Mouse (Mus musculus): Measurements from ENCODE around the gene Mtmr11. TPM values are rescaled to one million over a fixed set of nuclear protein-coding genes. Genes with fewer than 3 reads are reported as not detected.

The Mtmr11 gene
- polyA plus RNA-seq, 1 experiment from 2014 or later = 14.1 TPM

DNA sequence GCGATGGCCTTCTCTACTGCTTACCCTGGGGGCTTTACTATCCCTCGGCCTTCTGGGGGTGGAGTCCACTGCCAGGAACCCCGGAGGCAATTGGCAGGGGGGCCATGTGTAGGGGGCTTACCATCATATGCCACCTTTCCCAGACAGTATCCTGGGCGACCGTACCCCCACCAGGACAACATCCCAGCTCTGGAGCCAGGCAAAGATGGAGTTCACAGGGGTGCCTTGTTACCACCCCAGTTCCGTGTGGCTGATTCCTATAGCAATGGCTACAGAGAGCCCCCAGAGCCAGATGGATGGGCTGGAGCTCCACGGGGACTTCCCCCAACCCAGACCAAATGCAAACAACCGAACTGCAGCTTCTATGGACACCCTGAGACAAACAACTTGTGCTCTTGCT lies 6.3 kb upstream of the Mtmr11 start:
- no peaks in the 10 kb centered on the region for H3K27me3 ChIP-seq (replicated peaks)
- H3K36me3 ChIP-seq = peaks cover 51% of the 10 kb centered on the region
- H3K27ac ChIP-seq = no peak overlapping the region
- H3K4me2 ChIP-seq (replicated peaks) = no peak overlapping the region
- H3K9me3 ChIP-seq = no peaks in the 10 kb centered on the region
- 81% methylated on average over 8 of the region's 8 CpGs for WGBS
- no peak overlapping the region for H3K9ac ChIP-seq
- H3K4me1 ChIP-seq = no peaks in the 10 kb centered on the region; the same call in 1 of the 2 replicates
- no peak for ATAC-seq (ENCODE audit: low FRiP score, low read depth)
- no peak overlapping the region for H3K4me3 ChIP-seq

DNA sequence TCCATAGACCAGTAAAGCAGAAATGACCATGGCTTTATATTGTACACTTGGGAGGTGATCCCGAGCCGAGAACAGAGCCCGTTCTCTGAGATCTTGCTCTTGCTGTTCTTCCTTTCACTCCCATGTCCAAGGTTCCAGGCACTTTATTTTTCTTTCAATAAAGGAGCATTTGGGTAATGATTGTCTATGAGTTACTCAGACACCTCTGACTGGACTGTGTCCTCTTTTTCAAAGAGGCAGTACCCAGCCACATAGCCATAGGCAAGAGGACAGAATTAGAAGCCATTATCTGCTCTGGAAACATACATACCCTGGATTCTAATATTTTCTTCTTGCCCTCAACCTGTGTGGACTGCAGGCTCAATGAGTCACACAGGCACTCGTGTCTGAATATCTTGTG lies 2.0 kb upstream of the Mtmr11 start:
- H3K27ac ChIP-seq = no peak overlapping the region
- no peaks in the 10 kb centered on the region for H3K9me3 ChIP-seq
- H3K9ac ChIP-seq = no peak overlapping the region
- 84% methylated on average over 4 of the region's 4 CpGs for WGBS
- H3K4me3 ChIP-seq = no peak overlapping the region
- peaks cover 12% of the 10 kb centered on the region for H3K36me3 ChIP-seq
- H3K4me1 ChIP-seq = peaks cover 16% of the 10 kb centered on the region
- no peaks in the 10 kb centered on the region for H3K27me3 ChIP-seq (replicated peaks)
- H3K4me2 ChIP-seq (replicated peaks) = no peak overlapping the region
- ATAC-seq (ENCODE audit: low FRiP score, low read depth) = no peak

DNA sequence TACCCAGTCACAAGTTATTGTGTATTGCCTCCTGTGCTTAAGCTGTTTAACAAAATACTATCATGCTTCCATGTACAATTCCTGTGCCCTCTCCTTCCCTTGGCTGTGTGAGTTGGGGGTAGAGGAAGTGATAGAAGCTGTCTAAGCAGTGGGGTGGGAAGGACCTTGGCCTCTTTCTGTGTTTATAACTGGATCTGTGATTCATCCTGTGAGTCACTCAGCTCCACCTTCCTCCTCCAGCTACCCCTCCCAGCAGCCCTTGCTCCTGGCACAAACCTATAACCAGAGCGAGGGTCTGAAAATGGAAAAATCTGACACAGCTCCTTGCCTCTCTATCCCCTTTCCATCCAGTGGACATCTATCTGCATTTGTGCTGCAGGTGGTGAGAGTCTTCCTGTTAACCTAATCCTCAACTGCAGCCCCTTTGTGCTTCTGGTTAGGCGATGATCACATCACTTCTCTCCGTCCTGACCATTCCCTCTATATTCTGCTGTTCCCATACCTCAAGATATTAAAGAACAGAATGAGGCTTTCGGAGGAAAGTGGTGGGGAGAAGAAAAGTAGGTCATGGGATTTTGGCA lies 1.5 kb upstream of the Mtmr11 start:
- WGBS = 68% methylated on average over 4 of the region's 4 CpGs
- Histone ChIP-seq H3K4me3 (no peak overlapping the region), H3K9me3 (no peaks in the 10 kb centered on the region), H3K27me3 (replicated peaks) (no peaks in the 10 kb centered on the region), H3K27ac (no peak overlapping the region), H3K9ac (no peak overlapping the region), H3K4me2 (replicated peaks) (peak overlapping the region; percentile 75; the same call in 1 of the 2 replicates), H3K4me1 (peaks cover 16% of the 10 kb centered on the region), H3K36me3 (peaks cover 7% of the 10 kb centered on the region)
- ATAC-seq (ENCODE audit: low FRiP score, low read depth) = no peak

DNA sequence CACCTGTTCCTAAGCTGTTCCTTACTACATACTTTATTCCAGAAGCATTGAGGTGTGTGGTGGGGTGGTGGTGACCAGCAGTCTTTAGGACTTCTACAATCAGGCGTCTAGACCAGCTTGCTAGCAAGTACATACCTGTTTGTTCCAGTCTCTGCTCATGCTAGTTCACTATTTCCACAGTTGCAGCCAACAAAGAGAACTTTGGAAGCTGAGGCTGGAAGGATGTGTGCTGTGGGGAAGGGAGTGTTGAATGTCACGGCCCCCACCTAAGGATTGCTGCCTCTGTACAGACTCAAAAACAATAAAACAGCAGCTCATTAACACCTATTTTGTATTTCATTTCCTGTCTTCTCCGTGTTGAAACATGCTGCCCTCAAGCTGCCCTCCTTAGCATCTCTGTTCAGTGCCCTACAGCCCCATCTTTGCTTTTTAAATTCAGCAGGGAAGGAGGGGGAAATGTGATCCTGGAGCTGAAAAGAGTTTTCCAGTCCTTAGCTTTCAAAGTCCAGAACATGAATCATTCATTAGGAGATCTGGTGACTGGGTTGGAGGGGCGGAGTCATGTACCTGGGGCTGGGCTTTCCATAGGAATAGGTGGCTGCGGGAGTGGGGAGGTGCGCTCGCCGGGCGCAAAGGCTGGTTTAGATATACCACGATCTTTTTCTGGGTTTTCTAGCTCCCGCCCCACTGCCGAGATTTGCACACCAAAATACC lies 844 bp upstream of the Mtmr11 start:
- H3K4me1 ChIP-seq = peaks cover 16% of the 10 kb centered on the region
- H3K36me3 ChIP-seq = peaks cover under 1% of the 10 kb centered on the region; the same call in 1 of the 2 replicates
- peak overlapping the region; percentile 75 for H3K4me2 ChIP-seq (replicated peaks)
- H3K9me3 ChIP-seq = no peaks in the 10 kb centered on the region
- H3K27ac ChIP-seq = no peak overlapping the region
- H3K27me3 ChIP-seq (replicated peaks) = no peaks in the 10 kb centered on the region
- H3K4me3 ChIP-seq = peak overlapping the region; percentile 34
- H3K9ac ChIP-seq = peak overlapping the region; percentile 64
- 2% methylated on average over 12 of the region's 12 CpGs for WGBS
- ATAC-seq (ENCODE audit: low FRiP score, low read depth) = 0 out of 2 replicates have a peak, but pooled peaks have one; percentile 49

DNA sequence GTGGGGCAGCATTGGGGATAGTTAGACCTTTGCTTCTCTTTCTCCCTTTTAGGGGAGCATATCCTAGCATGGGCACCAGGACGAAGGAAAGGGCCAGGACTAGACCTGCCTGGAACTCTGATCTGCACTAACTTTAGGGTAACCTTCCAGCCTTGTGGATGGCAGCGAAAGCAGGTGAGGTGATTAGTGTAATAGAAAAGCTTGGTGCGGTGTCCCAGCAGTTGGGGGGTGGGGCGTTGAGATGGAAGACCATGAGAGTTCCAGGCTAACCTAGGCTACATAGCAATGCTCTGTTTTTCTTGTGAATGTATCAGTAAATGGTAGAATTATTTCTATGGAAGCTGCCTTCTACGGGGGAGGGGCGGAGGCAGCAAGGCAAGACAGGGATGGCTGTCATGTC lies 1.2 kb downstream of the Mtmr11 start:
- ATAC-seq (ENCODE audit: low FRiP score, low read depth) = no peak
- Histone ChIP-seq H3K4me2 (replicated peaks) (peak overlapping the region; percentile 75; the same call in 1 of the 2 replicates), H3K4me3 (no peak overlapping the region), H3K27ac (no peak overlapping the region), H3K4me1 (peaks cover 16% of the 10 kb centered on the region), H3K36me3 (no peaks in the 10 kb centered on the region), H3K27me3 (replicated peaks) (no peaks in the 10 kb centered on the region), H3K9ac (no peak overlapping the region), H3K9me3 (no peaks in the 10 kb centered on the region)
- 88% methylated on average over 6 of the region's 6 CpGs for WGBS

DNA sequence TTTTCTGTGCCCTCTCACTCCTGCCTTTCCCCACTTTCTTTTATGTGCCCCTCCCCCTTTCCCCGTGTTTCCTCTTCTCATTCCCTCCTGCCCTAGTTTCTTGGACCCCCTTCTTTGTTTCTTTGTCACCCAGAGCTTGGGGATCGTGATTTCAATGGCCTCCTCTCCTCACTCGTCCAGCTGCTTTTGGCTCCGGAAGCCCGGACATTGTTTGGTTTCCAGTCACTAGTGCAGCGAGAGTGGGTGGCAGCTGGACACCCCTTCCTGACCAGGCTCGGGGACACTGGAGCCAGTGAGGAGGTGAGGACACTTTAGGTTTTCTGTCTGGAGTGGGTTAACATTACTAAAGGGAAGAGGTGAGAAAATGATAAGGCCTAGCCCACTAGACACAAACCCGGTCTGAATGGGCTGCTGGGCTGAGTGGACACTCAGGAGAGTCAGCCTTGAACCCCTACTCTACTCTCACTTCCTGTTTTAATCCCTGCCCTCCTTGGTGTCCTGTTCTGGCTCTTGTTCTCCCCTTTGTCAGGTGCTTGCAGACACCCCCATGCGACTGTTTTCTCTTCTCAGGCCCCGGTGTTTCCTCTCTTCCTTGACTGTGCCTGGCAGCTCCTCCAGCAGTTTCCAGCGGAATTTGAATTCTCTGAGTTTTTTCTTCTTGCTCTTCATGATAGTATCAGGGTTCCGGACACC lies 6.8 kb downstream of the Mtmr11 start:
- Histone ChIP-seq H3K27ac (no peak overlapping the region), H3K4me2 (replicated peaks) (no peak overlapping the region), H3K27me3 (replicated peaks) (no peaks in the 10 kb centered on the region), H3K4me3 (no peak overlapping the region), H3K9ac (no peak overlapping the region), H3K36me3 (peaks cover 5% of the 10 kb centered on the region; the same call in 1 of the 2 replicates), H3K9me3 (no peaks in the 10 kb centered on the region), H3K4me1 (peaks cover 17% of the 10 kb centered on the region)
- 75% methylated on average over 12 of the region's 12 CpGs for WGBS
- no peak for ATAC-seq (ENCODE audit: low FRiP score, low read depth)

DNA sequence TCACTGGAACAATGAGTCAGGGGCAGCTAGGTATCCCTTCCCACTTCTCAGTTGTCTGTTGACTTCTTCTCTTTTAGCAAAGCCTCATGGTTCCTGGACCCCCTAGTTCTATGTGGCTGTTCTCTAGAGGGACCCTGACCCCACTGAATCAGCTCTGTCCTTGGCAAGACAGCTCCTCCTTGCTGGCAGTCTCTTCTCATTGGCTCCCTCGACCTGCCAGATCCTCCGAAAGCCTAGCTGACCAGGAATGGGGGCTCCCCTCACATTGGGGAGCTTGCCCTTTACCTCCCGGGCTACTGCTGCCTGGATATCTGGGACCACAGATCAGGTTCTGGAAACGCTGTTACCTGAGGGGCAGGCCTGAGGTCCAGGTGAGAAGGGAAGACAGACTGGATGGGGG lies 8.5 kb downstream of the Mtmr11 start:
- no peak for ATAC-seq (ENCODE audit: low FRiP score, low read depth)
- no peak overlapping the region for H3K4me3 ChIP-seq
- WGBS = 91% methylated on average over 4 of the region's 4 CpGs

DNA sequence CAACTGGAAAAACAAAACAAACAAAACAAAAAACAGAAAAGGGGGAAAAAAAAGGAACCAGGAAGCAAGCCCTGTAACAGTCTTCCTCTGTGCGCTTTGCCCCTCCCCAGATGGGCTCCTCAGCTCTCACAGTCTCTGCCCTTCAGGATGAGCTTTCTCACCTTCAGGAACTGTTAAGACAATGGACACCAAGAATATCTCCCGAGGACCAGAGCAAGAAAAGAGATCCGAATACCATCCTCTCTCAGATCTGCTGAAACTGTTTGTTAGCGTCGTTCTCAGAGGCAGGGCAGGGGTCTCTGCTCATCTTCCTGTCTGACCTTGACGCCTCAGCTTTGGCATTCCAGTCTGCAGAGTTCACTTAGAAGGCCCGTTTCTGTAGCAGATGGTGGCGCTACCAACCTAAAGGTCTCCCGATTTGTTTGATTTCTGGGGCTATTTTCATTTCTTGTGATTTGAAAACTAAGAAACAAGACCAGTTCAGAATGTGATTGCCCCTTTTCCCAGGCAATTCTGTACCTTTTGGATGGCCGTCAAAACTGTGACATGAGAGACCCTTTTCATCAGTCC lies 9.3 kb downstream of the Mtmr11 start:
- no peaks in the 10 kb centered on the region for H3K27me3 ChIP-seq (replicated peaks)
- no peak overlapping the region; the same call in 1 of the 2 replicates for H3K4me3 ChIP-seq
- H3K27ac ChIP-seq = no peak overlapping the region
- peaks cover 25% of the 10 kb centered on the region for H3K36me3 ChIP-seq
- H3K9me3 ChIP-seq = no peaks in the 10 kb centered on the region
- no peak for ATAC-seq (ENCODE audit: low FRiP score, low read depth)
- 78% methylated on average over 10 of the region's 10 CpGs for WGBS
- H3K4me2 ChIP-seq (replicated peaks) = peak overlapping the region; percentile 95
- peaks cover 26% of the 10 kb centered on the region for H3K4me1 ChIP-seq
- H3K9ac ChIP-seq = 0 out of 2 replicates have a peak overlapping the region, but pooled peaks have one; percentile 5

More for the DNA sequence above, 8.5 kb downstream of the Mtmr11 start:
- no peaks in the 10 kb centered on the region for H3K27me3 ChIP-seq (replicated peaks)
- 0 out of 2 replicates have a peak overlapping the region, but pooled peaks have one; percentile 12 for H3K4me2 ChIP-seq (replicated peaks)
- H3K36me3 ChIP-seq = peaks cover 19% of the 10 kb centered on the region
- no peak overlapping the region for H3K27ac ChIP-seq
- no peak overlapping the region for H3K9ac ChIP-seq
- H3K4me1 ChIP-seq = peaks cover 26% of the 10 kb centered on the region
- no peaks in the 10 kb centered on the region for H3K9me3 ChIP-seq

DNA sequence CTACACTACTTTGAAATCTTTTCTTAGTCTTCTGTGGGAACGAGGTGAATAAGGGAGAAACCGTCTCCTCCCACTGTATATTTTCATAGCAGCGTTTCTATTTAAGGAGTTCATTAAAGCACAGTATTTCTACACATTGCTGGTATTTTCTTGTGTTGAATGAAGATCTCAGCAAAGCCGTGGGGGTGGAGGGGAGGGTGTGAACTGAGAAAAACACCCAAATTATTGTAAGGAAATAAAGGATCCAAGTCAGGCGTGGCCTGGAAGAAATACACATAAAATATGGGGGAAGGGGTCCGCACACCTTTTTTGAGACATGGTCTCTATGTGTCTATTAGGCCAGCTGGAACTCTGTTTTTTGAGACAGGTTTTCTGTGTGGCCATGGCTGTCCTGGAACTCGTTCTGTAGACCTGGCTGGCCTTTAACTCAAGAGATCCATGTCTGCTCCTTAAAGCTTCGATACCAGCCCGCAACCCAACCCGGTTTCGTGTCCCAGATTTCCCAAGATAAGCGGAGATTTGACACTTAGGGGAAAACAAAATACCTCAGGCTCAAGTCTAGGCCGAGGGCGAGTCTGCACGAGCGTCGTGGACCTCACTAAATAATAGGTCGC lies 9.9 kb downstream of the Mtmr11 start:
- Histone ChIP-seq H3K27ac (peak overlapping the region; percentile 92), H3K9me3 (no peaks in the 10 kb centered on the region), H3K4me1 (peaks cover 26% of the 10 kb centered on the region), H3K36me3 (peaks cover 31% of the 10 kb centered on the region), H3K27me3 (replicated peaks) (no peaks in the 10 kb centered on the region), H3K4me3 (peak overlapping the region; percentile 88), H3K9ac (peak overlapping the region; percentile 90), H3K4me2 (replicated peaks) (peak overlapping the region; percentile 95)
- peak; percentile 38 for ATAC-seq (ENCODE audit: low FRiP score, low read depth)
- WGBS = 24% methylated on average over 18 of the region's 18 CpGs

DNA sequence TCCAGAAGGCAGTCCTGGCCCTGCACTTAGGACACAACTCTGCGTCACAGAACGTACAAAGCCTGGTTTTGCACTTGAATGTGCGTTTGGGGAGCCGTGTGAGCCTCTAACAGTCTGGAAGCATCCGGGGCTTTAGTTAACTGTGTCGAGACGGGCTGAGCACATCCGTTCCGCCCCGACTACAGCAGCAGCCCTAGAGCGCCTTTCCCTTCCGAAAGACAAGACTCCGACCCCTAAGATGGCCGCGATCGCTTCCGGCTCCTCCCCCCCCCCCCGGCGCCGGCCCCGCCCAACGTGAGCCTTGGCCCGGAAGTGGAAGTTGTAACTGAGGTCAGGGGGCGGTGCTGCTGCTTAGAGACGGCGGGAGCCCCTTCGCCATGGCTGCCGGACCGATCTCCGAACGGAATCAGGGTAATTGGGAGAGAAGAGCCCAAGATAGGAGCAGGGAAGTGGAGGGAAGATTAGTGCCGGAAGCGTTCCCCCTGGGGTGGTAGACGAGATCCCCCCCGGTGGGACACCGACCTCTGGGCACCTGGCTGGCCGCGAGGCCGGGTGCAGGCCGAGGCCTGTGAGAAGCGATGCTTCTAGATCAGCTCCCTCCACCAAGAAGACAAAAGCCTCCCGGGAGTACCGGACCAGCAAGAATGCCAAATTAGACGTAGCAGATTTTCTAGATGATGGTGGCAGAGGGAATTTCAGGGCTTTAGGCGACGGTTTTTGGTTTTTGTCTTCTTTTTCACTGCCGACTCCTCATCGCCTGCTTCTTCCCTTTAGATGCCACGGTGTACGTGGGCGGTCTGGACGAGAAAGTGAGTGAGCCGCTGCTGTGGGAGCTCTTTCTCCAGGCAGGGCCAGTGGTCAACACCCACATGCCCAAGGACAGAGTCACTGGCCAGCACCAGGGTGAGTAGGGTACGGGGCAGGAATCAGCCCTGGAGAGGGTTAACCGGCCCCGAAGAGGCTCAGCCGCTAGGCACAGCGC lies 10.7 kb downstream of the Mtmr11 start, which contains the start of gene Sf3b4:
Gene Sf3b4 (plus strand): TSS at position 136 of the 982 bp plus-strand sequence.
- H3K9ac ChIP-seq = peak within 1 kb of the TSS; percentile 90
- WGBS = 1% methylated on average over 58 of the region's 58 CpGs
- peak; percentile 92 for ATAC-seq (ENCODE audit: low FRiP score, low read depth)
- H3K4me1 ChIP-seq = peaks cover 26% of the 10 kb centered on the region
- peaks cover 36% of the 10 kb centered on the region for H3K36me3 ChIP-seq
- no peaks in the 10 kb centered on the region for H3K27me3 ChIP-seq (replicated peaks)
- H3K27ac ChIP-seq = peak within 1 kb of the TSS; percentile 92
- peak within 1 kb of the TSS; percentile 95 for H3K4me2 ChIP-seq (replicated peaks)
- peak within 1 kb of the TSS; percentile 88 for H3K4me3 ChIP-seq
- H3K9me3 ChIP-seq = no peaks in the 10 kb centered on the region

DNA sequence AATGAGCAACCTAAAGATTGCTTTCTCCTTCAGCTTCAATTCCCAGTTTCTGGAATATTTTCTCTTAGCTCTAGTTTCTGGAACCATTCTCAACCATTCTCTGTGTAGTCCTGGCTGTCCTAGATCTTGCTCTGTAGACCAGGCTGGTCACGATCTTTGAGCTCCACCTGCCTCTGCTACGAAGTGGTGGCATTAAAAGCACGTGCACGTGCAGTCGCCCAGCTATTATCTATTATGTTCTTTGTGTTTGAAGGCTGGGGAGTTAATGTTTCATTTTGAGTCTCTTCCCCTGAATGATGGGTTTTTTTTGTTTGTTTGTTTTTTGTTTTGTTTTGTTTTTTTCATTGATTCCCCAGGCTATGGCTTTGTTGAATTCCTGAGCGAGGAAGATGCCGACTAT lies 11.4 kb downstream of the Mtmr11 start:
- Histone ChIP-seq H3K9ac (peak overlapping the region; percentile 90), H3K4me3 (peak overlapping the region; percentile 88), H3K27me3 (replicated peaks) (no peaks in the 10 kb centered on the region), H3K4me1 (peaks cover 26% of the 10 kb centered on the region), H3K27ac (no peak overlapping the region), H3K36me3 (peaks cover 43% of the 10 kb centered on the region), H3K4me2 (replicated peaks) (peak overlapping the region; percentile 95), H3K9me3 (no peaks in the 10 kb centered on the region)
- 39% methylated on average over 7 of the region's 7 CpGs for WGBS
- no peak for ATAC-seq (ENCODE audit: low FRiP score, low read depth)

Data from neural tube, embryonic 12.5 days (tissue).